Mouse (Mus musculus) kidney, postnatal 25 days (tissue): Measurements from ENCODE around the gene Hmg20b.

Source experiments
- DNase-seq, 2 experiments: peaks; one replicate each; pipeline ENCODE4 v3.0.0; 2021; ENCODE audit warnings: mixed read lengths in 2 of 2

Gene Hmg20b

GRCm38 (mm10) chr10:81323791-81324530 lies 26.3 kb downstream of the Hmg20b start:
- DNase-seq: no peak

GRCm38 (mm10) chr10:81323141-81323775 lies 27.0 kb downstream of the Hmg20b start:
- DNase-seq: peak in 1 of 2 experiments; percentile 47

- DNase-seq: peak in 1 of 2 experiments; percentile 65
Measured at GRCm38 (mm10) chr10:81322444-81322843, 27.8 kb downstream of the Hmg20b start.

GRCm38 (mm10) chr10:81321436-81321835 lies 28.8 kb downstream of the Hmg20b start:
- no peak for DNase-seq

GRCm38 (mm10) chr10:81320550-81321347 lies 29.5 kb downstream of the Hmg20b start, which contains the start of gene Cactin:
Gene Cactin, plus strand, starts transcription at chr10:81321103.
- DNase-seq: peak; percentile 100

GRCm38 (mm10) chr10:81319741-81320549 lies 30.3 kb downstream of the Hmg20b start:
- peak; percentile 98 for DNase-seq

- DNase-seq: peak in 1 of 2 experiments; percentile 59
Measured at GRCm38 (mm10) chr10:81319330-81319699, 31.0 kb downstream of the Hmg20b start.

- DNase-seq: peak; percentile 57 to 80
Measured at GRCm38 (mm10) chr10:81318589-81319329, 31.5 kb downstream of the Hmg20b start.

- peak; percentile 72 to 87 for DNase-seq
Measured at GRCm38 (mm10) chr10:81317273-81317672, 33.0 kb downstream of the Hmg20b start.

- peak; percentile 58 to 66 for DNase-seq
Measured at GRCm38 (mm10) chr10:81316338-81317060, 33.8 kb downstream of the Hmg20b start.

- no peak for DNase-seq
Measured at GRCm38 (mm10) chr10:81315587-81315986, 34.7 kb downstream of the Hmg20b start.

GRCm38 (mm10) chr10:81314201-81314600 lies 36.1 kb downstream of the Hmg20b start:
- no peak for DNase-seq

GRCm38 (mm10) chr10:81313581-81313980 lies 36.7 kb downstream of the Hmg20b start:
- DNase-seq: peak in 1 of 2 experiments; percentile 46

GRCm38 (mm10) chr10:81309571-81309970 lies 40.7 kb downstream of the Hmg20b start:
- DNase-seq: no peak

GRCm38 (mm10) chr10:81306837-81307682 lies 43.2 kb downstream of the Hmg20b start:
- DNase-seq: no peak

- no peak for DNase-seq
Measured at GRCm38 (mm10) chr10:81306173-81306668, 44.1 kb downstream of the Hmg20b start.

GRCm38 (mm10) chr10:81305663-81306062 lies 44.6 kb downstream of the Hmg20b start:
- no peak for DNase-seq

- peak in 1 of 2 experiments; percentile 54 for DNase-seq
Measured at GRCm38 (mm10) chr10:81304597-81305238, 45.6 kb downstream of the Hmg20b start.

GRCm38 (mm10) chr10:81303761-81304160 lies 46.5 kb downstream of the Hmg20b start:
- no peak for DNase-seq
